Comparison of ENCODE assay signal across 9 mouse cellular contexts in the genomic region with DNA sequence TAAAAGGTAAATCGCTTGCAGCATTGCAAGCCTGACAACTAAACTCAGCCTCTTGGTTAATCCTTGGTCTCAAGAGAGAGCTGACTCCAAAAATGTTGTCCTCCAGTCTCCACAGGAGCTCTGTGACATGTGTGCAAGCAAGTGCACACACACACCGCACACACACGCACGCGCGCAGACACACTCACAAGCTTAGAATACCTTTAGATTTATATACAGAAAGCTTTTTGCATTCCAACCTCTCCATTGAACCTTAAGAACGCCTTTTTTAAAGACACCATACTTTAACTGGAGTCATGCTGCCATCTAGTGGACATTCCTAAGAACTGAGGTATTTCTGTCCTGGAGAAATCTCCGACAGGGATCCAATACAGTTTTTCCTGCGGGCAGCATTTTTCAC.
DNase-seq lines count a peak whose midpoint lies in the region; ATAC-seq and TF ChIP-seq lines count a peak whose summit lies in the region.
"Had no signal": no experiment of that assay in that cellular context is flagged by ENCODE, and none has a peak within 500 bp of the region (broad histone marks: within the 10 kb centered on the region; RNA-seq: fewer than 3 reads in every experiment).

No protein-coding gene starts in this region.

- TF ChIP-seq POLR2A in cortical plate, adult 2 months (IDR thresholded peaks at IDR 0.05; ENCODE audit: extremely low read depth, insufficient read depth, low read length) = no peak
- TF ChIP-seq POLR2A in limb, embryonic 14.5 days (IDR thresholded peaks at IDR 0.05; ENCODE audit: borderline replicate concordance, extremely low read depth, insufficient read depth, insufficient read length) = no peak

- no peaks in the 10 kb centered on the region for H3K4me1 ChIP-seq in cortical plate, adult 2 months (ENCODE audit: control insufficient read depth, insufficient read depth, low read length)
- H3K4me1 ChIP-seq in kidney, embryonic 15.5 days = peaks cover 10% of the 10 kb centered on the region; the same call in 1 of the 2 replicates
- no peaks in the 10 kb centered on the region; the same call in 1 of the 2 replicates for H3K4me1 ChIP-seq in limb, embryonic 14.5 days (ENCODE audit: control insufficient read depth, insufficient read depth, low read length)
- H3K4me1 ChIP-seq: liver, embryonic 15.5 days had no signal

- H3K9ac ChIP-seq in kidney, embryonic 15.5 days = no peak overlapping the region
- no peak overlapping the region for H3K9ac ChIP-seq in limb, embryonic 14.5 days (ENCODE audit: low read depth, low read length, severe bottlenecking)
- H3K9ac ChIP-seq: liver, embryonic 15.5 days had no signal

- H3K4me2 ChIP-seq in kidney, embryonic 15.5 days = peak overlapping the region; percentile 39; the same call in 1 of the 2 replicates
- H3K4me2 ChIP-seq in limb, embryonic 14.5 days (replicated peaks; ENCODE audit: low read depth, low read length, severe bottlenecking) = peak overlapping the region; percentile 34
- H3K4me2 ChIP-seq: liver, embryonic 15.5 days had no signal

- peak; percentile 80 for DNase-seq in 3T3-L1 (ENCODE audit: low read depth, low spot score)
- peak; percentile 4 for DNase-seq in MEL-GATA-1-ER (ENCODE audit: extremely low read depth, low read depth)
- peak; percentile 26 for DNase-seq in heart, adult 8-10 months (ENCODE audit: low spot score)
- peak; percentile 91 for DNase-seq in limb, embryonic 14.5 days (ENCODE audit: low spot score)
- DNase-seq in retina, adult 2 months (ENCODE audit: low read depth, low spot score) = peak; percentile 26
- DNase-seq in gastrocnemius, postnatal 25 days = no peak

- no peak for ATAC-seq in kidney, embryonic 15.5 days (replicated peaks; ENCODE audit: low FRiP score)
- no peak for ATAC-seq in limb, embryonic 14.5 days (ENCODE audit: low FRiP score, low read depth)

- TF ChIP-seq CTCF in cortical plate, adult 2 months (IDR thresholded peaks at IDR 0.05; ENCODE audit: extremely low read depth, insufficient read depth, low read length) = peak; percentile 30; the same call in 1 of the 2 replicates

- peaks cover 5% of the 10 kb centered on the region; the same call in 1 of the 2 replicates for H3K27me3 ChIP-seq in kidney, embryonic 15.5 days
- no peaks in the 10 kb centered on the region for H3K27me3 ChIP-seq in limb, embryonic 14.5 days (ENCODE audit: control insufficient read depth, insufficient read depth, low read length)
- H3K27me3 ChIP-seq: liver, embryonic 15.5 days had no signal

- no peaks in the 10 kb centered on the region for H3K9me3 ChIP-seq in kidney, embryonic 15.5 days (replicated peaks)
- H3K9me3 ChIP-seq in limb, embryonic 14.5 days (ENCODE audit: control insufficient read depth, low read length) = no peaks in the 10 kb centered on the region
- H3K9me3 ChIP-seq: liver, embryonic 15.5 days had no signal

- 17% methylated on average over 9 of the region's 9 CpGs for WGBS in kidney, embryonic 15.5 days
- WGBS in limb, embryonic 14.5 days = 11% methylated on average over 9 of the region's 9 CpGs

- peak overlapping the region; percentile 3; the same call in 1 of the 2 replicates for H3K4me3 ChIP-seq in cortical plate, adult 2 months (ENCODE audit: insufficient read depth, low read length)
- H3K4me3 ChIP-seq in kidney, embryonic 15.5 days (replicated peaks) = no peak overlapping the region
- H3K4me3 ChIP-seq in limb, embryonic 14.5 days (replicated peaks; ENCODE audit: low read length) = no peak overlapping the region
- H3K4me3 ChIP-seq: liver, embryonic 15.5 days had no signal

- H3K36me3 ChIP-seq in kidney, embryonic 15.5 days = no peaks in the 10 kb centered on the region
- H3K36me3 ChIP-seq in limb, embryonic 14.5 days (ENCODE audit: control insufficient read depth, insufficient read depth, low read length) = no peaks in the 10 kb centered on the region
- H3K36me3 ChIP-seq: liver, embryonic 15.5 days had no signal

- H3K27ac ChIP-seq in cortical plate, adult 2 months (ENCODE audit: insufficient read depth, low read length) = no peak overlapping the region
- no peak overlapping the region for H3K27ac ChIP-seq in kidney, embryonic 15.5 days
- H3K27ac ChIP-seq in limb, embryonic 14.5 days (replicated peaks; ENCODE audit: low read depth, low read length) = no peak overlapping the region
- H3K27ac ChIP-seq: liver, embryonic 15.5 days had no signal
